Mouse (Mus musculus) heart, embryonic 13.5 days (tissue): ENCODE data around the gene Syt14. TPM values are rescaled to one million over a fixed set of nuclear protein-coding genes. Genes with fewer than 3 reads are reported as not detected.

ENCODE experiments used
- ATAC-seq: fragments of 200-750 bp; cut with Nextera tagmentation; 2 replicates; pipeline ENCODE4 v1.8.0; 2017; ENCODE audit warnings: moderate TSS enrichment; ENCODE audit not compliant: insufficient number of reproducible peaks, low FRiP score, low TSS enrichment; ENCODE audit errors: extremely low read depth
- H3K27ac ChIP-seq: fragments of 300-500 bp; sonication (generic); replicated peaks from 2 replicates; pipeline ENCODE4 v1.5.1; 2015; ENCODE audit warnings: moderate library complexity, mild to moderate bottlenecking, inconsistent platforms
- H3K27me3 ChIP-seq: fragments of 300-500 bp; sonication (generic); replicated peaks from 2 replicates; pipeline ENCODE4 v1.6.1; 2015; ENCODE audit warnings: mild to moderate bottlenecking, inconsistent platforms
- H3K36me3 ChIP-seq: fragments of 300-500 bp; sonication (generic); 2 replicates; pipeline ENCODE4 v1.6.1; 2015; ENCODE audit warnings: mild to moderate bottlenecking, inconsistent platforms
- H3K4me1 ChIP-seq: fragments of 300-500 bp; sonication (generic); 2 replicates; pipeline ENCODE4 v1.6.1; 2015; ENCODE audit warnings: inconsistent platforms
- H3K4me2 ChIP-seq: fragments of 300-500 bp; sonication (generic); 2 replicates; pipeline ENCODE4 v1.6.1; 2015; ENCODE audit warnings: inconsistent platforms, mild to moderate bottlenecking, moderate library complexity
- H3K4me3 ChIP-seq: fragments of 300-500 bp; sonication (generic); 2 replicates; pipeline ENCODE4 v1.5.1; 2015; ENCODE audit warnings: moderate library complexity, mild to moderate bottlenecking, inconsistent platforms
- H3K9ac ChIP-seq: fragments of 300-500 bp; sonication (generic); 2 replicates; pipeline ENCODE4 v1.6.1; 2015; ENCODE audit warnings: inconsistent platforms, mild to moderate bottlenecking, moderate library complexity
- H3K9me3 ChIP-seq: fragments of 300-500 bp; sonication (generic); 2 replicates; pipeline ENCODE4 v1.6.1; 2016; ENCODE audit warnings: inconsistent platforms
- WGBS: fragments of 180-500 bp; shearing (Covaris S2); methylation state at CpG from one replicate; pipeline ENCODE4 v1.1.7; 2015; ENCODE audit warnings: mixed read lengths; 5-methylcytosine and 5-hydroxymethylcytosine counted together
- polyA plus RNA-seq: library from polyadenylated mRNA; unstranded; fragments of >200 nt; fragmentation: Nextera tagmentation; extraction: Ambion mirVana; gene quantifications from 2 replicates; pipeline ENCODE4 v1.2.1, GENCODE M21; 2015

Gene Syt14
- polyA plus RNA-seq, 1 experiment from 2014 or later, result 0.78 TPM

- WGBS, result 54% methylated on average over 3 of the region's 3 CpGs
Observed at GRCm38 (mm10) chr1:192986481-192986880, 49.1 kb downstream of the Syt14 start.

GRCm38 (mm10) chr1:192984333-192984732, 51.2 kb downstream of the Syt14 start:
- 81% methylated on average over 4 of the region's 4 CpGs for WGBS
- no peaks in the 10 kb centered on the region for H3K27me3 ChIP-seq
- no peak overlapping the region for H3K9ac ChIP-seq
- H3K4me1 ChIP-seq, result no peaks in the 10 kb centered on the region
- no peak overlapping the region for H3K4me2 ChIP-seq
- H3K9me3 ChIP-seq, result no peaks in the 10 kb centered on the region
- no peak overlapping the region for H3K4me3 ChIP-seq
- ATAC-seq, result no peak
- no peaks in the 10 kb centered on the region for H3K36me3 ChIP-seq
- no peak overlapping the region for H3K27ac ChIP-seq

More at GRCm38 (mm10) chr1:192986481-192986880, 49.1 kb downstream of the Syt14 start:
- Histone ChIP-seq H3K4me3 (no peak overlapping the region), H3K9ac (no peak overlapping the region), H3K27ac (no peak overlapping the region), H3K27me3 (no peaks in the 10 kb centered on the region), H3K36me3 (no peaks in the 10 kb centered on the region), H3K4me1 (no peaks in the 10 kb centered on the region), H3K4me2 (no peak overlapping the region), H3K9me3 (no peaks in the 10 kb centered on the region)
- ATAC-seq, result no peak

- Histone ChIP-seq H3K36me3 (no peaks in the 10 kb centered on the region), H3K4me3 (no peak overlapping the region), H3K9ac (no peak overlapping the region), H3K9me3 (no peaks in the 10 kb centered on the region), H3K4me2 (no peak overlapping the region), H3K4me1 (no peaks in the 10 kb centered on the region), H3K27me3 (no peaks in the 10 kb centered on the region), H3K27ac (no peak overlapping the region)
- 78% methylated on average over 3 of the region's 3 CpGs for WGBS
- ATAC-seq, result no peak
Observed at GRCm38 (mm10) chr1:192981658-192982057, 53.9 kb downstream of the Syt14 start.

GRCm38 (mm10) chr1:192981120-192981519, 54.5 kb downstream of the Syt14 start:
- Histone ChIP-seq H3K9me3 (no peaks in the 10 kb centered on the region), H3K4me1 (no peaks in the 10 kb centered on the region), H3K27me3 (no peaks in the 10 kb centered on the region), H3K4me2 (no peak overlapping the region), H3K27ac (no peak overlapping the region), H3K36me3 (no peaks in the 10 kb centered on the region), H3K4me3 (no peak overlapping the region), H3K9ac (no peak overlapping the region)
- no peak for ATAC-seq
- 67% methylated on average over 1 of the region's 1 CpGs for WGBS

- ATAC-seq, result no peak
- Histone ChIP-seq H3K9ac (no peak overlapping the region), H3K27ac (no peak overlapping the region), H3K27me3 (no peaks in the 10 kb centered on the region), H3K9me3 (0 out of 2 replicates have a peak, but pooled peaks cover 4% of the 10 kb centered on the region), H3K4me2 (no peak overlapping the region), H3K36me3 (no peaks in the 10 kb centered on the region), H3K4me1 (0 out of 2 replicates have a peak, but pooled peaks cover 5% of the 10 kb centered on the region), H3K4me3 (no peak overlapping the region)
- WGBS, result 89% methylated on average over 5 of the region's 5 CpGs
Observed at GRCm38 (mm10) chr1:192962323-192962722, 73.3 kb downstream of the Syt14 start.

GRCm38 (mm10) chr1:192947839-192948173, 87.8 kb downstream of the Syt14 start:
- Histone ChIP-seq H3K36me3 (no peaks in the 10 kb centered on the region), H3K9ac (no peak overlapping the region), H3K9me3 (no peaks in the 10 kb centered on the region), H3K27ac (no peak overlapping the region), H3K4me1 (no peaks in the 10 kb centered on the region), H3K4me2 (no peak overlapping the region), H3K27me3 (no peaks in the 10 kb centered on the region), H3K4me3 (no peak overlapping the region)
- WGBS, result 53% methylated on average over 2 of the region's 2 CpGs
- no peak for ATAC-seq

- Histone ChIP-seq H3K36me3 (no peaks in the 10 kb centered on the region), H3K9ac (no peak overlapping the region), H3K27me3 (no peaks in the 10 kb centered on the region), H3K9me3 (no peaks in the 10 kb centered on the region), H3K27ac (no peak overlapping the region), H3K4me1 (no peaks in the 10 kb centered on the region), H3K4me3 (no peak overlapping the region), H3K4me2 (no peak overlapping the region)
- ATAC-seq, result no peak
- 92% methylated on average over 1 of the region's 1 CpGs for WGBS
Observed at GRCm38 (mm10) chr1:192947170-192947838, 88.3 kb downstream of the Syt14 start.

GRCm38 (mm10) chr1:192939033-192939432, 96.5 kb downstream of the Syt14 start:
- 60% methylated on average over 2 of the region's 2 CpGs for WGBS

GRCm38 (mm10) chr1:192937956-192938355, 97.6 kb downstream of the Syt14 start:
- ATAC-seq, result no peak
- Histone ChIP-seq H3K27ac (no peak overlapping the region), H3K4me2 (no peak overlapping the region), H3K4me3 (no peak overlapping the region), H3K4me1 (no peaks in the 10 kb centered on the region), H3K9ac (no peak overlapping the region), H3K9me3 (no peaks in the 10 kb centered on the region), H3K36me3 (no peaks in the 10 kb centered on the region), H3K27me3 (no peaks in the 10 kb centered on the region)
- WGBS, result 84% methylated on average over 2 of the region's 2 CpGs

More at GRCm38 (mm10) chr1:192939033-192939432, 96.5 kb downstream of the Syt14 start:
- Histone ChIP-seq H3K4me2 (no peak overlapping the region), H3K9ac (no peak overlapping the region), H3K36me3 (no peaks in the 10 kb centered on the region), H3K4me3 (no peak overlapping the region), H3K9me3 (no peaks in the 10 kb centered on the region), H3K4me1 (no peaks in the 10 kb centered on the region), H3K27ac (no peak overlapping the region), H3K27me3 (no peaks in the 10 kb centered on the region)
- ATAC-seq, result no peak

- H3K4me2 ChIP-seq, result no peak overlapping the region
- H3K9ac ChIP-seq, result no peak overlapping the region
- no peaks in the 10 kb centered on the region for H3K27me3 ChIP-seq
- WGBS, result 82% methylated on average over 3 of the region's 3 CpGs
- H3K4me3 ChIP-seq, result no peak overlapping the region
- H3K4me1 ChIP-seq, result no peaks in the 10 kb centered on the region
- no peaks in the 10 kb centered on the region for H3K36me3 ChIP-seq
- H3K9me3 ChIP-seq, result no peaks in the 10 kb centered on the region; the same call in 1 of the 2 replicates
- no peak for ATAC-seq
- no peak overlapping the region for H3K27ac ChIP-seq
Observed at GRCm38 (mm10) chr1:192931797-192932196, 103.8 kb downstream of the Syt14 start.

- Histone ChIP-seq H3K4me3 (no peak overlapping the region), H3K4me1 (no peaks in the 10 kb centered on the region), H3K36me3 (no peaks in the 10 kb centered on the region; the same call in 1 of the 2 replicates), H3K9me3 (no peaks in the 10 kb centered on the region), H3K27me3 (no peaks in the 10 kb centered on the region), H3K27ac (no peak overlapping the region), H3K9ac (no peak overlapping the region), H3K4me2 (no peak overlapping the region)
- WGBS, result 44% methylated on average over 3 of the region's 3 CpGs
- ATAC-seq, result no peak
Observed at GRCm38 (mm10) chr1:192912101-192912728, 123.4 kb downstream of the Syt14 start.

GRCm38 (mm10) chr1:192901516-192901915, 134.1 kb downstream of the Syt14 start:
- peaks cover 4% of the 10 kb centered on the region; the same call in 1 of the 2 replicates for H3K9me3 ChIP-seq
- 58% methylated on average over 2 of the region's 2 CpGs for WGBS

More at GRCm38 (mm10) chr1:192901516-192901915, 134.1 kb downstream of the Syt14 start:
- Histone ChIP-seq H3K9ac (no peak overlapping the region), H3K4me1 (peaks cover 6% of the 10 kb centered on the region; the same call in 1 of the 2 replicates), H3K36me3 (no peaks in the 10 kb centered on the region), H3K4me2 (no peak overlapping the region), H3K27me3 (no peaks in the 10 kb centered on the region), H3K27ac (no peak overlapping the region), H3K4me3 (no peak overlapping the region)
- ATAC-seq, result no peak
